Mouse (Mus musculus) olfactory bulb, adult 2 months (tissue): ENCODE results near the gene Rpl32. TPM values are rescaled to one million over a fixed set of nuclear protein-coding genes. Genes with fewer than 3 reads are reported as not detected.

ENCODE experiments used
- H3K27ac ChIP-seq: fragments of 200-500 bp; 2 replicates; pipeline ENCODE4 v1.5.1; 2012; ENCODE audit warnings: low read depth, low read length; ENCODE audit not compliant: insufficient read depth
- H3K4me1 ChIP-seq: fragments of 200-500 bp; 2 replicates; pipeline ENCODE4 v1.6.1; 2012; ENCODE audit warnings: low read length; ENCODE audit not compliant: control insufficient read depth, insufficient read depth
- H3K4me3 ChIP-seq: fragments of 200-500 bp; 2 replicates; pipeline ENCODE4 v1.5.1; 2012; ENCODE audit warnings: mild to moderate bottlenecking, low read depth, low read length, moderate library complexity; ENCODE audit not compliant: insufficient read depth
- CTCF ChIP-seq: fragments of 200-500 bp; IDR thresholded peaks from 2 replicates; pipeline ENCODE4 v1.5.1; 2012; ENCODE audit warnings: low read depth, mild to moderate bottlenecking, low read length, moderate library complexity; ENCODE audit not compliant: insufficient read depth
- POLR2A ChIP-seq: fragments of 200-500 bp; IDR thresholded peaks from 2 replicates; pipeline ENCODE4 v1.6.1; 2012; ENCODE audit warnings: mild to moderate bottlenecking, low read depth, low read length, moderate library complexity; ENCODE audit not compliant: insufficient read depth
- WGBS: fragments of 180-500 bp; shearing (Covaris S2); methylation state at CpG from one replicate; pipeline ENCODE4 v1.1.7; 2018; 5-methylcytosine and 5-hydroxymethylcytosine counted together
- polyA plus RNA-seq: library from polyadenylated mRNA; stranded (reverse); fragments of >200 nt; gene quantifications from 2 replicates; pipeline ENCODE4 v1.2.4, GENCODE M21; 2012; ENCODE audit warnings: low replicate concordance; ENCODE audit not compliant: missing spikeins, insufficient read depth, insufficient read length

The Rpl32 gene
- polyA plus RNA-seq, 1 experiment = 886 TPM

- Histone ChIP-seq H3K27ac (no peak overlapping the region), H3K4me1 (peaks cover 14% of the 10 kb centered on the region), H3K4me3 (no peak overlapping the region)
- TF ChIP-seq CTCF = peak; percentile 22; the same call in 1 of the 2 replicates
- TF ChIP-seq POLR2A = no peak
- WGBS = 39% methylated on average over 16 of the region's 16 CpGs
These were observed 4.8 kb downstream of the Rpl32 start for GRCm38 (mm10) chr6:115803541-115804382.

- WGBS = 94% methylated on average over 3 of the region's 3 CpGs
- Histone ChIP-seq H3K4me1 (peaks cover 6% of the 10 kb centered on the region), H3K4me3 (no peak overlapping the region), H3K27ac (no peak overlapping the region)
- no peak for TF ChIP-seq CTCF
- no peak for TF ChIP-seq POLR2A
These were observed 6.7 kb downstream of the Rpl32 start for GRCm38 (mm10) chr6:115801811-115802210.

GRCm38 (mm10) chr6:115792691-115793215 lies 15.8 kb downstream of the Rpl32 start:
- 59% methylated on average over 21 of the region's 21 CpGs for WGBS
- no peak for TF ChIP-seq POLR2A
- no peak for TF ChIP-seq CTCF
- Histone ChIP-seq H3K4me1 (peaks cover 16% of the 10 kb centered on the region), H3K27ac (no peak overlapping the region), H3K4me3 (no peak overlapping the region)

- Histone ChIP-seq H3K27ac (no peak overlapping the region), H3K4me1 (peaks cover 16% of the 10 kb centered on the region), H3K4me3 (no peak overlapping the region)
- TF ChIP-seq CTCF = no peak
- no peak for TF ChIP-seq POLR2A
- WGBS = 66% methylated on average over 34 of the region's 34 CpGs
These were observed 16.5 kb downstream of the Rpl32 start for GRCm38 (mm10) chr6:115791842-115792686.

GRCm38 (mm10) chr6:115791016-115791415 lies 17.5 kb downstream of the Rpl32 start:
- no peak for TF ChIP-seq CTCF
- TF ChIP-seq POLR2A = no peak
- 90% methylated on average over 10 of the region's 10 CpGs for WGBS
- H3K27ac ChIP-seq = no peak overlapping the region
- peaks cover 16% of the 10 kb centered on the region for H3K4me1 ChIP-seq
- no peak overlapping the region for H3K4me3 ChIP-seq

GRCm38 (mm10) chr6:115782781-115783180 lies 25.8 kb downstream of the Rpl32 start:
- Histone ChIP-seq H3K27ac (no peak overlapping the region), H3K4me3 (no peak overlapping the region), H3K4me1 (no peaks in the 10 kb centered on the region)
- TF ChIP-seq CTCF (no peak), POLR2A (no peak)
- WGBS = 97% methylated on average over 3 of the region's 3 CpGs

- TF ChIP-seq POLR2A (no peak), CTCF (no peak)
- WGBS = 55% methylated on average over 9 of the region's 9 CpGs
- Histone ChIP-seq H3K27ac (no peak overlapping the region), H3K4me3 (no peak overlapping the region), H3K4me1 (peaks cover 18% of the 10 kb centered on the region)
These were observed 32.2 kb downstream of the Rpl32 start for GRCm38 (mm10) chr6:115776363-115776762.

GRCm38 (mm10) chr6:115775838-115776237 lies 32.7 kb downstream of the Rpl32 start:
- peaks cover 18% of the 10 kb centered on the region for H3K4me1 ChIP-seq

GRCm38 (mm10) chr6:115774501-115774921 lies 34.0 kb downstream of the Rpl32 start, which contains the start of gene Cand2:
Gene Cand2, plus strand, starts transcription at chr6:115774538.
- TF ChIP-seq POLR2A (no peak), CTCF (no peak)
- Histone ChIP-seq H3K27ac (no peak within 1 kb of the TSS), H3K4me1 (peaks cover 18% of the 10 kb centered on the region), H3K4me3 (peak within 1 kb of the TSS; percentile 59)
- under 1% methylated on average over 23 of the region's 28 CpGs for WGBS

More at GRCm38 (mm10) chr6:115775838-115776237, 32.7 kb downstream of the Rpl32 start:
- 57% methylated on average over 3 of the region's 3 CpGs for whole genome bisulfite sequencing
- no peak overlapping the region for H3K27ac ChIP-seq
- no peak overlapping the region for H3K4me3 ChIP-seq
- no peak for TF ChIP-seq CTCF
- no peak for TF ChIP-seq POLR2A
